Mouse (Mus musculus) MEL (cell line): Measurements from ENCODE around the gene Pdrg1. TPM values are rescaled to one million over a fixed set of nuclear protein-coding genes. Genes with fewer than 3 reads are reported as not detected.

Source experiments
- DNase-seq: peaks from one replicate; pipeline ENCODE4 v3.0.0; 2011; ENCODE audit warnings: low read depth, low spot score
- H3K27ac ChIP-seq: 2 replicates; pipeline ENCODE4 v1.5.1; 2012; ENCODE audit warnings: low read depth, mild to moderate bottlenecking, control low read depth, low read length, moderate library complexity; ENCODE audit not compliant: control insufficient read depth
- H3K27me3 ChIP-seq, 2 experiments: fragments of 150-350 bp in 1 of 2; sonication (generic) in 1 of 2; 2 replicates each; pipeline ENCODE4 v1.6.1; 2012; ENCODE audit warnings: low read length in 2 of 2, mild to moderate bottlenecking in 2 of 2, improper control_type of control experiment in 1 of 2, moderate library complexity in 1 of 2; ENCODE audit not compliant: insufficient read depth in 2 of 2, control insufficient read depth in 1 of 2
- H3K36me3 ChIP-seq, 2 experiments: 2 replicates each; pipeline ENCODE4 v1.6.1; 2012 to 2014; ENCODE audit warnings: low read length in 2 of 2, improper control_type of control experiment in 1 of 2, inconsistent platforms in 1 of 2, mild to moderate bottlenecking in 1 of 2; ENCODE audit not compliant: insufficient read depth in 2 of 2, control insufficient read depth in 1 of 2
- H3K4me1 ChIP-seq, 2 experiments: fragments of 150-350 bp in 1 of 2; sonication (generic) in 1 of 2; 2 replicates each; pipeline ENCODE4 v1.6.1; 2012; ENCODE audit warnings: low read length in 2 of 2, improper control_type of control experiment in 1 of 2, mild to moderate bottlenecking in 1 of 2; ENCODE audit not compliant: insufficient read depth in 2 of 2, control insufficient read depth in 1 of 2
- H3K4me3 ChIP-seq, 2 experiments: fragments of 150-350 bp in 1 of 2; sonication (generic) in 1 of 2; 2 replicates each; pipeline ENCODE4 v1.5.1; 2012; ENCODE audit warnings: low read depth in 2 of 2, low read length in 2 of 2, mild to moderate bottlenecking in 2 of 2, moderate library complexity in 2 of 2, control low read depth in 1 of 2, improper control_type of control experiment in 1 of 2; ENCODE audit not compliant: control insufficient read depth in 1 of 2, insufficient read depth in 1 of 2
- H3K79me2 ChIP-seq: 2 replicates; pipeline ENCODE4 v1.6.1; 2012; ENCODE audit warnings: mild to moderate bottlenecking, low read length, moderate library complexity; ENCODE audit not compliant: control insufficient read depth, poor library complexity, insufficient read depth
- H3K9ac ChIP-seq: 2 replicates; pipeline ENCODE4 v1.6.1; 2012; ENCODE audit warnings: low read depth, mild to moderate bottlenecking, control low read depth, low read length, moderate library complexity; ENCODE audit not compliant: control insufficient read depth, poor library complexity, severe bottlenecking
- H3K9me3 ChIP-seq: fragments of 150-350 bp; sonication (generic); replicated peaks from 2 replicates; pipeline ENCODE4 v1.6.1; 2012; ENCODE audit warnings: mild to moderate bottlenecking, low read length, improper control_type of control experiment, moderate library complexity; ENCODE audit not compliant: insufficient read depth
- CHD1 ChIP-seq: IDR thresholded peaks from 2 replicates; pipeline ENCODE4 v1.6.1; 2012; ENCODE audit warnings: low read depth, mild to moderate bottlenecking, inconsistent platforms, low read length, improper control_type of control experiment
- CTCF ChIP-seq, 3 experiments: IDR thresholded peaks in 2 of 3; conservative IDR thresholded peaks in 1 of 3; 2 replicates each; pipeline ENCODE4 v1.5.1; 2011 to 2012; ENCODE audit warnings: low read length in 3 of 3, low read depth in 2 of 3, mild to moderate bottlenecking in 2 of 3, improper control_type of control experiment in 1 of 3, inconsistent platforms in 1 of 3, mixed read lengths in 1 of 3, moderate library complexity in 1 of 3; ENCODE audit not compliant: control insufficient read depth in 1 of 3, insufficient read depth in 1 of 3, poor library complexity in 1 of 3, severe bottlenecking in 1 of 3
- E2F4 ChIP-seq: IDR thresholded peaks from 2 replicates; pipeline ENCODE4 v1.6.1; 2011; ENCODE audit warnings: low read depth, low read length, improper control_type of control experiment, borderline replicate concordance
- EP300 ChIP-seq, 2 experiments: IDR thresholded peaks; 2 replicates each; pipeline ENCODE4 v1.6.1; 2011; ENCODE audit warnings: improper control_type of control experiment in 2 of 2, low read length in 2 of 2, low read depth in 1 of 2, mild to moderate bottlenecking in 1 of 2
- ETS1 ChIP-seq: IDR thresholded peaks from 2 replicates; pipeline ENCODE4 v1.6.1; 2012; ENCODE audit warnings: low read depth, mild to moderate bottlenecking, inconsistent platforms, low read length, improper control_type of control experiment, moderate library complexity
- GABPA ChIP-seq: IDR thresholded peaks from 2 replicates; pipeline ENCODE4 v1.6.1; 2012; ENCODE audit warnings: low read depth, mild to moderate bottlenecking, inconsistent platforms, low read length, improper control_type of control experiment, moderate library complexity
- GATA1 ChIP-seq: IDR thresholded peaks from 2 replicates; pipeline ENCODE4 v1.6.1; 2011; ENCODE audit warnings: low read depth, low read length, improper control_type of control experiment
- HCFC1 ChIP-seq: IDR thresholded peaks from 2 replicates; pipeline ENCODE4 v1.6.1; 2012; ENCODE audit warnings: low read depth, mild to moderate bottlenecking, inconsistent platforms, low read length, improper control_type of control experiment, moderate library complexity
- MAFK ChIP-seq: IDR thresholded peaks from 2 replicates; pipeline ENCODE4 v1.6.1; 2011; ENCODE audit warnings: low read depth, mild to moderate bottlenecking, low read length, improper control_type of control experiment, borderline replicate concordance
- MAZ ChIP-seq: IDR thresholded peaks from 2 replicates; pipeline ENCODE4 v1.6.1; 2012; ENCODE audit warnings: low read depth, mild to moderate bottlenecking, inconsistent platforms, low read length, improper control_type of control experiment
- MYB ChIP-seq: IDR thresholded peaks from 2 replicates; pipeline ENCODE4 v1.6.1; 2011; ENCODE audit warnings: mild to moderate bottlenecking, low read depth, low read length, improper control_type of control experiment
- NRF1 ChIP-seq: IDR thresholded peaks from 2 replicates; pipeline ENCODE4 v1.6.1; 2014; ENCODE audit warnings: low read depth, mild to moderate bottlenecking, inconsistent platforms, low read length, improper control_type of control experiment, moderate library complexity; ENCODE audit not compliant: poor library complexity, insufficient read depth, severe bottlenecking
- POLR2AphosphoS2 ChIP-seq: IDR thresholded peaks from 2 replicates; pipeline ENCODE4 v1.6.1; 2011; ENCODE audit warnings: low read length, improper control_type of control experiment
- RAD21 ChIP-seq: IDR thresholded peaks from 2 replicates; pipeline ENCODE4 v1.6.1; 2011; ENCODE audit warnings: mild to moderate bottlenecking, low read depth, low read length, improper control_type of control experiment
- TAL1 ChIP-seq: IDR thresholded peaks from 2 replicates; pipeline ENCODE4 v1.6.1; 2012; ENCODE audit warnings: mild to moderate bottlenecking, inconsistent platforms, low read length, moderate library complexity, mixed read lengths
- TBP ChIP-seq: IDR thresholded peaks from 2 replicates; pipeline ENCODE4 v1.8.0; 2011; ENCODE audit warnings: low read depth, low read length, improper control_type of control experiment
- UBTF ChIP-seq: IDR thresholded peaks from 2 replicates; pipeline ENCODE4 v1.6.1; 2012; ENCODE audit warnings: low read depth, mild to moderate bottlenecking, inconsistent platforms, low read length, improper control_type of control experiment, moderate library complexity, borderline replicate concordance; ENCODE audit not compliant: insufficient read depth
- ZC3H11A ChIP-seq: IDR thresholded peaks from 2 replicates; pipeline ENCODE4 v1.6.1; 2012; ENCODE audit warnings: low read depth, mild to moderate bottlenecking, inconsistent platforms, low read length, improper control_type of control experiment
- ZKSCAN1 ChIP-seq: IDR thresholded peaks from 2 replicates; pipeline ENCODE4 v1.6.1; 2012; ENCODE audit warnings: low read depth, mild to moderate bottlenecking, inconsistent platforms, low read length, improper control_type of control experiment, moderate library complexity
- ZNF384 ChIP-seq: IDR thresholded peaks from 2 replicates; pipeline ENCODE4 v1.6.1; 2012; ENCODE audit warnings: low read depth, mild to moderate bottlenecking, inconsistent platforms, low read length, improper control_type of control experiment
- polyA plus RNA-seq, 2 experiments: library from polyadenylated mRNA; stranded (reverse) in 1 of 2; unstranded in 1 of 2; fragments of >175 nt in 1 of 2; fragments of >200 nt in 1 of 2; gene quantifications; 2 replicates each; pipeline versions ENCODE4 v1.2.1 to v1.2.4; 2012; ENCODE audit warnings: low replicate concordance in 2 of 2, low read depth in 1 of 2; ENCODE audit not compliant: insufficient read length in 2 of 2, insufficient read depth in 1 of 2, missing spikeins in 1 of 2
- total RNA-seq: library from RNA; depleted of rRNA; stranded (reverse); fragments of 300-350 nt; gene quantifications from 2 replicates; pipeline ENCODE4 v1.2.3, GENCODE M21; 2012

Pdrg1 gene
- total and polyA plus RNA-seq, 3 experiments: 62.2 to 67.2 TPM; not detected in 1

- Histone ChIP-seq H3K36me3 (peaks cover 0 to 10% of the 10 kb centered on the region in 2 experiments; a peak in 2 of 4 replicates), H3K79me2 (peaks cover 9% of the 10 kb centered on the region), H3K4me3 (peak overlapping the region; percentile 80 to 94), H3K27ac (no peak overlapping the region), H3K27me3 (peaks cover 0 to 5% of the 10 kb centered on the region in 2 experiments), H3K4me1 (no peaks in the 10 kb centered on the region), H3K9me3 (no peaks in the 10 kb centered on the region), H3K9ac (peak overlapping the region; percentile 73)
- DNase-seq: no peak
- TF ChIP-seq ETS1 (no peak), GATA1 (no peak), NRF1 (no peak), CTCF (IDR thresholded peaks at IDR 0.05 in 2 of 3, conservative IDR thresholded peaks at IDR 0.05 in 1 of 3; ENCODE audit: control insufficient read depth in 1 of 3, insufficient read depth in 1 of 3, low read depth in 2 of 3, low read length in 3 of 3, poor library complexity in 1 of 3, severe bottlenecking in 1 of 3) (no peak), MAFK (no peak), RAD21 (no peak), ZNF384 (no peak), TAL1 (no peak), MYB (no peak), UBTF (no peak), E2F4 (no peak), ZKSCAN1 (no peak), POLR2AphosphoS2 (no peak), EP300 (IDR thresholded peaks at IDR 0.05; ENCODE audit: low read depth in 1 of 2, low read length in 2 of 2) (no peak), HCFC1 (no peak), MAZ (no peak), GABPA (no peak), ZC3H11A (no peak)
- TF ChIP-seq, all 39 proteins: peak for 0
Observed at GRCm38 (mm10) chr2:153013724-153014515, 1.3 kb downstream of the Pdrg1 start.

DNA sequence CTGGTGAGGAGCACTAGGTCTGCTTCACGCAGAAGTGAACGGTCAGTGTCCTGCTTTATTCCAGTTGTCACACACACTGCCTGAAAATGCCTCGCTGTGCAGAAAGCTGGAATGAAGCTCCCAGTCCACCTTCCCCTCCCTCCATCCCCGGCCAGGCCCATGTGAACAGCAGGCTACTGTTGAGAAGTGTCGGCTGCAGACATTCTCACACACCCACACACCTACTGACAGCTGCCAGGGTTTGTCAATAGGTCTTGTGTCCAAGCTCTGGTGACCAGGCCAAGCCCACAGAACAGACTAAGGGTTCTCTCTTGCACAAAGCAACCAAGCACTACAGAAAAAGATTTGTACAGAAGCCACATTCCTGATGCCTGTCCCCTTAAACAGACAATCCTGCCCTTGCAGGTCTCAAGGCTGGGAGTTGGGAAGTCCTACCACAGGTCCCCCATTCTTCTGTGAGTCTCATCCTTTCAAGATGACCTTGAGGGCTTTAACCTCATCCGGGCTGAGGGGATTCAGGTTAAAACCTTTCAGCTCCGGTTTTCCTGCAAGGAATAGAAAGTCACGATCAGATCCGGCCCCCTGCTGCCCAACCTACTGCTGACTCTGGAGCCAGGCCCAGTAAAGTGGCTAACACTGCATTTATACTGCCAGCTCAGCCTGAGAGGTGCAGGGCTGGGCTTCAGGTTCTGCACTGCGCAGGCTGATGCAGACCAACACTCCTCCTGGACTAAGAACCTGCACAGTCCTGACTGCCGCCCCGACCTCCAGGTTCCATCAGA, 5.8 kb downstream of the Pdrg1 start:
- Histone ChIP-seq H3K9me3 (no peaks in the 10 kb centered on the region), H3K79me2 (peaks cover 2% of the 10 kb centered on the region), H3K9ac (no peak overlapping the region), H3K27me3 (no peaks in the 10 kb centered on the region), H3K27ac (no peak overlapping the region), H3K4me1 (no peaks in the 10 kb centered on the region), H3K4me3 (no peak overlapping the region), H3K36me3 (peaks cover 0 to 12% of the 10 kb centered on the region in 2 experiments; a peak in 2 of 4 replicates)
- TF ChIP-seq CHD1: no peak
- TF ChIP-seq TBP: no peak
- no peak for DNase-seq
